Mouse (Mus musculus) forebrain, embryonic 14.5 days (tissue): ENCODE data around the gene Acvr2b. TPM values are rescaled to one million over a fixed set of nuclear protein-coding genes. Genes with fewer than 3 reads are reported as not detected.
A peak's percentile ranks its signal among the peaks of the same experiment; 100 is the strongest.
"Not testable (repeated sequence)": the region's sequence is repeated elsewhere in the genome, so short reads cannot be mapped to it uniquely, and the experiment has no call there.

Source experiments
- ATAC-seq: fragments of 200-750 bp; cut with Nextera tagmentation; 2 replicates; pipeline ENCODE4 v1.8.0; 2017; ENCODE audit warnings: mild to moderate bottlenecking, moderate library complexity
- DNase-seq: peaks from one replicate; pipeline ENCODE4 v3.0.0-alpha.2; 2015; ENCODE audit warnings: low spot score
- H3K27ac ChIP-seq: fragments of 300-500 bp; sonication (generic); 2 replicates; pipeline ENCODE4 v1.5.1; 2014; ENCODE audit warnings: low read depth, mild to moderate bottlenecking, control low read depth, low read length, moderate library complexity
- H3K27me3 ChIP-seq: fragments of 300-500 bp; sonication (generic); replicated peaks from 2 replicates; pipeline ENCODE4 v1.6.1; 2014; ENCODE audit warnings: low read length, control low read depth, mixed read lengths; ENCODE audit not compliant: control insufficient read depth, insufficient read depth
- H3K36me3 ChIP-seq: fragments of 300-500 bp; sonication (generic); 2 replicates; pipeline ENCODE4 v1.6.1; 2014; ENCODE audit warnings: low read length, control low read depth; ENCODE audit not compliant: control insufficient read depth, insufficient read depth
- H3K4me1 ChIP-seq: fragments of 300-500 bp; sonication (generic); 2 replicates; pipeline ENCODE4 v1.6.1; 2014; ENCODE audit warnings: antibody characterized with exemption, low read length, control low read depth; ENCODE audit not compliant: control insufficient read depth, insufficient read depth
- H3K4me2 ChIP-seq: fragments of 300-500 bp; sonication (generic); 2 replicates; pipeline ENCODE4 v1.6.1; 2014; ENCODE audit warnings: mild to moderate bottlenecking, control low read depth, low read length
- H3K4me3 ChIP-seq: fragments of 300-500 bp; sonication (generic); 2 replicates; pipeline ENCODE4 v1.5.1; 2014; ENCODE audit warnings: low read depth, low read length, control low read depth
- H3K9ac ChIP-seq: fragments of 300-500 bp; sonication (generic); 2 replicates; pipeline ENCODE4 v1.6.1; 2014; ENCODE audit warnings: mild to moderate bottlenecking, low read length, control low read depth, moderate library complexity
- H3K9me3 ChIP-seq: fragments of 300-500 bp; sonication (generic); replicated peaks from 2 replicates; pipeline ENCODE4 v1.6.1; 2016; ENCODE audit warnings: low read length, control low read depth, mixed read lengths; ENCODE audit not compliant: control insufficient read depth
- WGBS: fragments of 180-500 bp; shearing (Covaris S2); extraction: QIAGEN DNeasy Blood & Tissue Kit; methylation state at CpG from one replicate; pipeline ENCODE4 v1.1.7; 2014; 5-methylcytosine and 5-hydroxymethylcytosine counted together
- polyA plus RNA-seq: library from polyadenylated mRNA; unstranded; fragments of >200 nt; fragmentation: Nextera tagmentation; extraction: Ambion mirVana; gene quantifications from 2 replicates; pipeline ENCODE4 v1.2.1, GENCODE M21; 2014

The Acvr2b gene
- polyA plus RNA-seq, 1 experiment from 2014 or later, result 25.9 TPM

GRCm38 (mm10) chr9:119370770-119371169 lies 31.1 kb upstream of the Acvr2b start:
- not testable (repeated sequence) for ATAC-seq, H3K4me1 ChIP-seq, H3K9me3 ChIP-seq, DNase-seq, H3K36me3 ChIP-seq, H3K9ac ChIP-seq, H3K4me2 ChIP-seq, H3K27ac ChIP-seq, H3K27me3 ChIP-seq, H3K4me3 ChIP-seq
- 86% methylated on average over 4 of the region's 4 CpGs for WGBS

DNA sequence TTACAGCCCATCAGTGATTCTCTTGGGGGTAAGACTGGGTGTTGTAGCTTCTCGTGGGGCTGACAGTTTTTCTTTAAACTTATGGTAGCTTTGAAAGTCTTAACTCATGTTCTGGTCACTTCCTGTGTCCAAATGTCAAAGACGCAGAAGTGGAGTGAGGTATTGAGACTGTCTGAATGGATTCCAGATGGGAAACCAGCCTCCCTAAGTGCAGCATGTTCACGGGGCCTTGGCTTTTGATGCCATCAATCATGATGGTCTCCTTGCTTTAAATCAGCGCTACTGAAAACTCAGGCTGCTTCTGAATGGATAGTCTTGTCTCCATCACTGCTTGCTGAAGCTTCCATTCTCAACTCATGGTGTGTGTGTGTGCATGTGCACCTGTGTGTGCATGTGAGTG lies 30.7 kb upstream of the Acvr2b start:
- H3K27ac ChIP-seq, result no peak overlapping the region
- no peak overlapping the region for H3K4me2 ChIP-seq
- no peaks in the 10 kb centered on the region for H3K27me3 ChIP-seq
- ATAC-seq, result no peak
- H3K4me3 ChIP-seq, result no peak overlapping the region
- no peak overlapping the region for H3K9ac ChIP-seq
- no peaks in the 10 kb centered on the region for H3K4me1 ChIP-seq
- H3K36me3 ChIP-seq, result no peaks in the 10 kb centered on the region
- no peaks in the 10 kb centered on the region for H3K9me3 ChIP-seq
- 90% methylated on average over 4 of the region's 4 CpGs for WGBS
- no peak for DNase-seq

- H3K4me3 ChIP-seq, result no peak overlapping the region
- H3K27me3 ChIP-seq, result no peaks in the 10 kb centered on the region
- no peak for ATAC-seq
- H3K27ac ChIP-seq, result no peak overlapping the region
- H3K9me3 ChIP-seq, result no peaks in the 10 kb centered on the region
- no peaks in the 10 kb centered on the region for H3K36me3 ChIP-seq
- 86% methylated on average over 3 of the region's 3 CpGs for WGBS
- no peak overlapping the region for H3K4me2 ChIP-seq
- no peak for DNase-seq
- no peak overlapping the region for H3K9ac ChIP-seq
- H3K4me1 ChIP-seq, result no peaks in the 10 kb centered on the region
Measured at GRCm38 (mm10) chr9:119375008-119375407, 26.9 kb upstream of the Acvr2b start.

DNA sequence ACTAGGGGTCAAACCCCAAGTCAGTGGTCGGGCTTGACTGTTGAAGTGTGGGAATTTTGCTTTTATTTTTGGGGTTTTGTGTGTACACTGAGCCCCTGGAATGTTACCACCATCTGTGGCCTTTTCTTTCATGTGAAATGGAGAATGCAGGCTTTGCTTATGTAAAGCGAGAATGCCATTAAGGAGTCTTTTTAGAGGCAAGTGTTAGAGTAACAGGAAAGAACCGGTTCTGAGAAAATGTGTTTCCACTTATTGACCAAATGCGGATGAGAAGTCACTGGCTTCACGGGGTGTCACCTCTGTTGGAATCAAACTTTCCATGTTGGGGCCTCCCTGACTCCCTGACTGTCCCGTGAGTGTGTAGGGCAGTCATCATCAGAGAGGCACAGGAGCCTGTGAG lies 26.4 kb upstream of the Acvr2b start:
- Histone ChIP-seq H3K4me1 (no peaks in the 10 kb centered on the region), H3K4me2 (no peak overlapping the region), H3K4me3 (no peak overlapping the region), H3K36me3 (0 out of 2 replicates have a peak, but pooled peaks cover 3% of the 10 kb centered on the region), H3K9me3 (no peaks in the 10 kb centered on the region), H3K9ac (no peak overlapping the region), H3K27me3 (no peaks in the 10 kb centered on the region), H3K27ac (no peak overlapping the region)
- WGBS, result 79% methylated on average over 6 of the region's 6 CpGs
- no peak for ATAC-seq
- no peak for DNase-seq

GRCm38 (mm10) chr9:119378231-119378630 lies 23.7 kb upstream of the Acvr2b start:
- ATAC-seq (no peak), DNase-seq (no peak)
- Histone ChIP-seq H3K27ac (no peak overlapping the region), H3K27me3 (no peaks in the 10 kb centered on the region), H3K4me1 (no peaks in the 10 kb centered on the region), H3K9ac (no peak overlapping the region), H3K4me3 (no peak overlapping the region), H3K36me3 (0 out of 2 replicates have a peak, but pooled peaks cover 7% of the 10 kb centered on the region), H3K4me2 (no peak overlapping the region), H3K9me3 (no peaks in the 10 kb centered on the region)
- WGBS, result 94% methylated on average over 4 of the region's 4 CpGs

- 69% methylated on average over 6 of the region's 6 CpGs for WGBS
- Histone ChIP-seq H3K27ac (no peak overlapping the region), H3K4me1 (no peaks in the 10 kb centered on the region), H3K4me3 (no peak overlapping the region), H3K36me3 (0 out of 2 replicates have a peak, but pooled peaks cover 7% of the 10 kb centered on the region), H3K9me3 (no peaks in the 10 kb centered on the region), H3K4me2 (no peak overlapping the region), H3K9ac (no peak overlapping the region), H3K27me3 (no peaks in the 10 kb centered on the region)
- DNase-seq (peak; percentile 26), ATAC-seq (no peak)
Measured at GRCm38 (mm10) chr9:119382603-119383002, 19.3 kb upstream of the Acvr2b start.

GRCm38 (mm10) chr9:119388956-119389355 lies 13.0 kb upstream of the Acvr2b start:
- H3K36me3 ChIP-seq, result no peaks in the 10 kb centered on the region
- no peak for DNase-seq
- no peak overlapping the region for H3K27ac ChIP-seq
- H3K27me3 ChIP-seq, result no peaks in the 10 kb centered on the region
- H3K4me2 ChIP-seq, result no peak overlapping the region
- ATAC-seq, result no peak
- no peak overlapping the region for H3K4me3 ChIP-seq
- no peaks in the 10 kb centered on the region for H3K9me3 ChIP-seq
- 63% methylated on average over 5 of the region's 5 CpGs for WGBS
- H3K4me1 ChIP-seq, result no peaks in the 10 kb centered on the region
- no peak overlapping the region for H3K9ac ChIP-seq

GRCm38 (mm10) chr9:119390214-119390613 lies 11.7 kb upstream of the Acvr2b start:
- 94% methylated on average over 2 of the region's 2 CpGs for WGBS
- Histone ChIP-seq H3K27ac (no peak overlapping the region), H3K36me3 (no peaks in the 10 kb centered on the region), H3K4me1 (no peaks in the 10 kb centered on the region), H3K4me3 (no peak overlapping the region), H3K9ac (no peak overlapping the region), H3K9me3 (no peaks in the 10 kb centered on the region), H3K4me2 (no peak overlapping the region), H3K27me3 (no peaks in the 10 kb centered on the region)
- ATAC-seq (no peak), DNase-seq (no peak)

- no peak overlapping the region for H3K9ac ChIP-seq
- no peaks in the 10 kb centered on the region for H3K9me3 ChIP-seq
- no peak overlapping the region for H3K4me3 ChIP-seq
- H3K4me1 ChIP-seq, result no peaks in the 10 kb centered on the region
- WGBS, result 90% methylated on average over 1 of the region's 1 CpGs
- H3K4me2 ChIP-seq, result no peak overlapping the region
- no peaks in the 10 kb centered on the region for H3K36me3 ChIP-seq
- ATAC-seq (no peak), DNase-seq (no peak)
- H3K27ac ChIP-seq, result no peak overlapping the region
- H3K27me3 ChIP-seq, result no peaks in the 10 kb centered on the region
Measured at GRCm38 (mm10) chr9:119394808-119395207, 7.1 kb upstream of the Acvr2b start.
